Mouse (Mus musculus) neural tube, embryonic 15.5 days (tissue): ENCODE measurements at regions not wholly inside any gene's neighbourhood (a gene's known extent, or its start where the extent isn't known, plus 50 kb on each side); places are given as distances from the start of the nearest gene placed in this dataset.
A peak's percentile ranks its signal among the peaks of the same experiment; 100 is the strongest.

ENCODE experiments used
- ATAC-seq: fragments of 200-750 bp; cut with Nextera tagmentation; 2 replicates; pipeline ENCODE4 v1.8.0; 2017; ENCODE audit warnings: mild to moderate bottlenecking, moderate TSS enrichment, moderate library complexity; ENCODE audit not compliant: low FRiP score
- H3K27ac ChIP-seq: fragments of 300-500 bp; sonication (generic); replicated peaks from 2 replicates; pipeline ENCODE4 v1.5.1; 2015; ENCODE audit warnings: mild to moderate bottlenecking, inconsistent platforms
- H3K27me3 ChIP-seq: fragments of 300-500 bp; sonication (generic); replicated peaks from 2 replicates; pipeline ENCODE4 v1.6.1; 2015; ENCODE audit warnings: inconsistent platforms
- H3K36me3 ChIP-seq: fragments of 300-500 bp; sonication (generic); 2 replicates; pipeline ENCODE4 v1.6.1; 2015; ENCODE audit warnings: inconsistent platforms
- H3K4me1 ChIP-seq: fragments of 300-500 bp; sonication (generic); 2 replicates; pipeline ENCODE4 v1.6.1; 2015; ENCODE audit warnings: inconsistent platforms
- H3K4me2 ChIP-seq: fragments of 300-500 bp; sonication (generic); 2 replicates; pipeline ENCODE4 v1.6.1; 2015; ENCODE audit warnings: inconsistent platforms, mild to moderate bottlenecking, moderate library complexity
- H3K4me3 ChIP-seq: fragments of 300-500 bp; sonication (generic); replicated peaks from 2 replicates; pipeline ENCODE4 v1.5.1; 2015; ENCODE audit warnings: mild to moderate bottlenecking, inconsistent platforms
- H3K9ac ChIP-seq: fragments of 300-500 bp; sonication (generic); replicated peaks from 2 replicates; pipeline ENCODE4 v1.6.1; 2015; ENCODE audit warnings: mild to moderate bottlenecking, inconsistent platforms
- H3K9me3 ChIP-seq: fragments of 300-500 bp; sonication (generic); replicated peaks from 2 replicates; pipeline ENCODE4 v1.6.1; 2016; ENCODE audit warnings: inconsistent platforms
- WGBS: fragments of 180-500 bp; shearing (Covaris S2); methylation state at CpG from one replicate; pipeline ENCODE4 v1.1.7; 2015; ENCODE audit warnings: mixed read lengths; 5-methylcytosine and 5-hydroxymethylcytosine counted together

- ATAC-seq: no peak
- Histone ChIP-seq H3K4me1 (no peaks in the 10 kb centered on the region), H3K9ac (no peak overlapping the region), H3K9me3 (no peaks in the 10 kb centered on the region), H3K27ac (no peak overlapping the region), H3K27me3 (peaks cover 31% of the 10 kb centered on the region), H3K36me3 (no peaks in the 10 kb centered on the region), H3K4me3 (no peak overlapping the region), H3K4me2 (no peak overlapping the region)
- WGBS: 66% methylated on average over 5 of the region's 5 CpGs
Observed at GRCm38 (mm10) chrX:99241684-99242118, 105.8 kb downstream of the Efnb1 start.

DNA sequence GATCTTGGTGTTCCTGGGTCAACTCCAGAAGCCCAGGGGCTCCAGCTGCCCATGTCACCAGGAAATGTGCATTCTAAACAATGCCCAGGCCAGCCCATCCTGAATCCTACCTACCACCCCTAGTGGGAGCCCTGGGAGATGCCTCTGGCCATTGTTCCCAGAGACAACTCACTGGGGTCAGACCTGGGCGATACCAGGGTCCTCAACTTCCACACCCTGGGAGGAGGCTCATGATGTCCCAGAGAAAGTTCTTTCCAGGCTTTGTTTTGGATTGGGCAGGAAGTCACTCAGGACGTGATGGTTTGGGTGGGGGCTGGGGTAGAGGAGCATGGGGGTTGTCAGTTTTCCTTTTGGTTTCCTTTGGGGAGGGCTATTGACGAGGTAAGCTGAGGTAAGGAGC, 97.1 kb downstream of the Efnb1 start:
- no peaks in the 10 kb centered on the region for H3K4me1 ChIP-seq
- no peak overlapping the region for H3K4me2 ChIP-seq
- H3K4me3 ChIP-seq: no peak overlapping the region
- no peaks in the 10 kb centered on the region for H3K9me3 ChIP-seq
- H3K36me3 ChIP-seq: no peaks in the 10 kb centered on the region
- H3K27ac ChIP-seq: no peak overlapping the region
- H3K27me3 ChIP-seq: peaks cover 49% of the 10 kb centered on the region
- ATAC-seq: no peak
- 71% methylated on average over 3 of the region's 3 CpGs for WGBS
- no peak overlapping the region for H3K9ac ChIP-seq

- Histone ChIP-seq H3K4me2 (no peak overlapping the region), H3K27ac (no peak overlapping the region), H3K9ac (no peak overlapping the region), H3K36me3 (no peaks in the 10 kb centered on the region), H3K4me1 (no peaks in the 10 kb centered on the region), H3K4me3 (no peak overlapping the region), H3K27me3 (peaks cover 47% of the 10 kb centered on the region), H3K9me3 (no peaks in the 10 kb centered on the region)
- WGBS: 50% methylated on average over 7 of the region's 7 CpGs
- no peak for ATAC-seq
Observed at GRCm38 (mm10) chrX:99232331-99232730, 96.4 kb downstream of the Efnb1 start.

GRCm38 (mm10) chrX:99225111-99225752, 89.3 kb downstream of the Efnb1 start:
- H3K4me1 ChIP-seq: no peaks in the 10 kb centered on the region
- H3K4me3 ChIP-seq: no peak overlapping the region
- no peak for ATAC-seq
- H3K27me3 ChIP-seq: peaks cover 56% of the 10 kb centered on the region
- no peaks in the 10 kb centered on the region for H3K36me3 ChIP-seq
- H3K27ac ChIP-seq: no peak overlapping the region
- H3K4me2 ChIP-seq: no peak overlapping the region
- H3K9me3 ChIP-seq: no peaks in the 10 kb centered on the region
- no peak overlapping the region for H3K9ac ChIP-seq
- 74% methylated on average over 7 of the region's 7 CpGs for WGBS

DNA sequence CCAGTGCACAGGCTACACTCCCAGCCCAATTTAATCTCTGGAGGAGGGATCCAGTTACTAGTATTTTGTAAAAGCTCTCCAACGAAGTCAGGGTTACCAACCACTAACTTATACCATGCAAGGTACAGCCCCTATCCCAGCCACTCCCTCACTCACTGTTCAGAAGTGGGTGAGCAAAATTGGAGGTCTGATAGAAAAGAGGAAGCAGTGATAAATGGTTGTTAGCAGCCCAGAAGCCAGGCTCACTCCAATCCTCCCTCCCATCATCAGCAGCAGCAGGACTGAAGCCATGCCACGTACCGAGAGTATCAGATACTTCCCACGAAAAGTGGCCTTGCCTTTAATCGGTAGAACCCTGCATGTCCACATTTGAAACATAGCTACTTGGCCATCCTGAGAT, 86.1 kb downstream of the Efnb1 start:
- no peaks in the 10 kb centered on the region for H3K36me3 ChIP-seq
- WGBS: 86% methylated on average over 5 of the region's 5 CpGs
- H3K9ac ChIP-seq: no peak overlapping the region
- no peaks in the 10 kb centered on the region for H3K4me1 ChIP-seq
- no peak overlapping the region for H3K4me3 ChIP-seq
- no peak overlapping the region for H3K27ac ChIP-seq
- no peak overlapping the region for H3K4me2 ChIP-seq
- no peaks in the 10 kb centered on the region for H3K9me3 ChIP-seq
- H3K27me3 ChIP-seq: peaks cover 59% of the 10 kb centered on the region
- no peak for ATAC-seq

DNA sequence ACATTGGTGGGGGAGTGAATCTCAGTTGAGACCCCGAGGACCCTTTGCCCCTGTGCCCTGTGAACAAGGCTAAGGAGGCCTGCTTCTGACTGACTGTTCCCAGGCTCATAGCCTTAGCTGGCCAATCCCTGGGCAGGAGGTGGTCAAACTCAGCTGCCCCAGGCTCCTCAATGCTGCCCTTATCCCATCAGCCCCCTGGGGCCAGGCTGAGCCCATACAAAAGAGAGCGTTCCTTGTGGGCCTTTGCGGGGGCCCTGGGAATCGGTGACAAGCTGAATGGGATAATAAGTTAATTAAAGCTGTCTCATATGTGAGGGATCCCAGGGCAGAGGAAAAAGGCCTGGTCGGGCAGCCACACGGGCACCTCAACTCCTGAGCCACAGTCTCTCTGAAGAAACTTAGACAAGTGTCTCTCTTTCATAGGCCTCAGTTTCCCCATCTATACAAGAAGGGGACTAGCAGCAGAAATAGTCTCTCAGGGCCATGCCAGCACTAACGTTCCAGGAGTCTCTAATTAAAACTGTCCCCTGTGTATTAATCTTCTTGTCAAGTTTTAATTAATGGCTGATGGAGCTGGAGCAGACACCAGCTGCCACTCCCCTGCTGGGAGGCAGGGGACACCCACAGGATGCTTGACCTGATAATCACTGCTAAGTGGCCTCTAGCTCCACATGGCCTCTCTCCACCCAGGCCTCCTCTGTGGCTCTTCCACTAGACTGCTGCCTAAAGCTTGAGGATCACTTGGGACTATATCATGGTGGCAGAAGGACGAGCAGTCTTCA, 84.9 kb downstream of the Efnb1 start:
- WGBS: 45% methylated on average over 8 of the region's 8 CpGs
- peaks cover 54% of the 10 kb centered on the region for H3K27me3 ChIP-seq
- no peak overlapping the region for H3K27ac ChIP-seq

GRCm38 (mm10) chrX:99218213-99218612, 82.3 kb downstream of the Efnb1 start:
- no peak overlapping the region for H3K27ac ChIP-seq
- H3K36me3 ChIP-seq: no peaks in the 10 kb centered on the region
- H3K4me2 ChIP-seq: no peak overlapping the region
- 35% methylated on average over 7 of the region's 7 CpGs for WGBS
- H3K9me3 ChIP-seq: no peaks in the 10 kb centered on the region
- peaks cover 4% of the 10 kb centered on the region; the same call in 1 of the 2 replicates for H3K4me1 ChIP-seq
- H3K27me3 ChIP-seq: peaks cover 51% of the 10 kb centered on the region
- no peak for ATAC-seq
- H3K4me3 ChIP-seq: no peak overlapping the region
- no peak overlapping the region for H3K9ac ChIP-seq

More for the DNA sequence above, 84.9 kb downstream of the Efnb1 start:
- ATAC-seq: no peak
- H3K4me2 ChIP-seq: no peak overlapping the region
- H3K4me1 ChIP-seq: peaks cover 4% of the 10 kb centered on the region; the same call in 1 of the 2 replicates
- H3K9ac ChIP-seq: no peak overlapping the region
- no peaks in the 10 kb centered on the region for H3K9me3 ChIP-seq
- H3K4me3 ChIP-seq: no peak overlapping the region
- H3K36me3 ChIP-seq: no peaks in the 10 kb centered on the region

- Histone ChIP-seq H3K4me1 (peaks cover 4% of the 10 kb centered on the region; the same call in 1 of the 2 replicates), H3K27ac (no peak overlapping the region), H3K27me3 (peaks cover 48% of the 10 kb centered on the region), H3K9ac (peak overlapping the region; percentile 40), H3K36me3 (no peaks in the 10 kb centered on the region), H3K4me2 (peak overlapping the region; percentile 69), H3K4me3 (peak overlapping the region; percentile 36), H3K9me3 (no peaks in the 10 kb centered on the region)
- 26% methylated on average over 43 of the region's 60 CpGs for WGBS
- ATAC-seq: peak; percentile 81
Observed at GRCm38 (mm10) chrX:99216633-99217459, 80.9 kb downstream of the Efnb1 start.

- H3K4me2 ChIP-seq: no peak overlapping the region; the same call in 1 of the 2 replicates
- peak; percentile 11; the same call in 1 of the 2 replicates for ATAC-seq
Observed at GRCm38 (mm10) chrX:99215931-99216330, 80.0 kb downstream of the Efnb1 start.

GRCm38 (mm10) chrX:99215111-99215510, 79.2 kb downstream of the Efnb1 start:
- Histone ChIP-seq H3K27me3 (peaks cover 34% of the 10 kb centered on the region), H3K4me3 (no peak overlapping the region), H3K9ac (no peak overlapping the region), H3K9me3 (no peaks in the 10 kb centered on the region), H3K4me2 (no peak overlapping the region), H3K36me3 (no peaks in the 10 kb centered on the region), H3K4me1 (peaks cover 4% of the 10 kb centered on the region; the same call in 1 of the 2 replicates), H3K27ac (no peak overlapping the region)
- ATAC-seq: no peak
- 60% methylated on average over 7 of the region's 7 CpGs for WGBS

More at GRCm38 (mm10) chrX:99215931-99216330, 80.0 kb downstream of the Efnb1 start:
- Histone ChIP-seq H3K9me3 (no peaks in the 10 kb centered on the region), H3K27me3 (peaks cover 40% of the 10 kb centered on the region), H3K36me3 (no peaks in the 10 kb centered on the region), H3K4me1 (peaks cover 4% of the 10 kb centered on the region; the same call in 1 of the 2 replicates), H3K9ac (no peak overlapping the region), H3K27ac (no peak overlapping the region), H3K4me3 (no peak overlapping the region)
- 56% methylated on average over 5 of the region's 5 CpGs for WGBS

GRCm38 (mm10) chrX:99213565-99214153, 77.7 kb downstream of the Efnb1 start:
- Histone ChIP-seq H3K9me3 (no peaks in the 10 kb centered on the region), H3K4me2 (no peak overlapping the region), H3K4me3 (no peak overlapping the region), H3K27ac (no peak overlapping the region), H3K36me3 (no peaks in the 10 kb centered on the region), H3K9ac (no peak overlapping the region), H3K27me3 (peaks cover 31% of the 10 kb centered on the region), H3K4me1 (peaks cover 4% of the 10 kb centered on the region; the same call in 1 of the 2 replicates)
- 54% methylated on average over 6 of the region's 6 CpGs for WGBS
- no peak for ATAC-seq
